ENCODE assay signal across 8 mouse cellular contexts in the genomic region with DNA sequence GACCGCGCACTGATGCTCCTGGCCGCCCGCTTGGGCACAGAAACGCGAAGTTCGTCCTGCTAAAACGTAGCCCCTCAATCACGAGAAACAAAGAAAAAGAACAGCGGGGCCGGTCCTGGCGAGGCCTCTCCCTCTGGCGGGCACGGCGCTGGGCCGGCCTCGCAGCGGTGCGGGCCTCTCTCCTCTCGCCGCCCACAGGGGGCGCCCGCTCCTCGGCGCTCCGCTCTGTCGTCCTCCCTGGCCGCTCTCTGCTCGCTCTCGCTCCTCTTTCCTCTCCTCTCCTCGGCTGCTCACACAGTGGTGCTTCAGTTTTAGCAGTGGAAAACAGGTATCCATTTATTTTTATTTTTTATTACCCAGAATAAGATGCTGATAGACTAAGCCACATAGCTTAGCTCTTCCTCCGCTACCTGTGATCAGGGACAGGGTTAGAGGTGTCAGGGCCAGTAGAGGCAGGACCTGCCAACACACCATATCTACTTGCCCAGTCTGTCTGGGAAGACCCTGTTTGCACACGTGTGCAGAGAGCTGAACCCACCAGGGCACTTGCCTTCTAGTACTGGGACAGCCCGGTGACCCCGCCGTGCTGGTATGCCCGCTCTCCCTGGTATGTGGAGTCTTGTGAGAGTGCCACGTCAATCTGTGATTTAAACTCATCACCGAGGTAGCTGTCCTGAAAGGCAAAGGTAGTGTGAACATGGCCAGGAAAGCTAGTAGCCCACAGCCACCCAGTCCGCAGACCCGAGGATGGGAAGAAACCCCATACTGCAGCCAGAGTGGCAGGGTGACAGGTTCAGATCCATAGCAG. TPM values are rescaled to one million over a fixed set of nuclear protein-coding genes. Genes with fewer than 3 reads are reported as not detected.
A peak's percentile ranks its signal among the peaks of the same experiment; 100 is the strongest.
DNase-seq lines count a peak whose midpoint lies in the region; ATAC-seq and TF ChIP-seq lines count a peak whose summit lies in the region.

No protein-coding gene starts in this region.

- peaks cover 10 to 17% of the 10 kb centered on the region in 2 experiments for H3K36me3 ChIP-seq in MEL (ENCODE audit: control insufficient read depth in 1 of 2, insufficient read depth in 2 of 2, low read length in 2 of 2)
- peaks cover 71% of the 10 kb centered on the region for H3K36me3 ChIP-seq in forebrain, embryonic 15.5 days
- H3K36me3 ChIP-seq in hindbrain, embryonic 13.5 days = peaks cover 93% of the 10 kb centered on the region

- TF ChIP-seq RAD21 in MEL (IDR thresholded peaks at IDR 0.05; ENCODE audit: low read depth, low read length) = no peak

- peaks cover 13% of the 10 kb centered on the region in 2 experiments for H3K4me1 ChIP-seq in MEL (ENCODE audit: control insufficient read depth in 1 of 2, insufficient read depth in 2 of 2, low read length in 2 of 2)
- H3K4me1 ChIP-seq in forebrain, embryonic 15.5 days = peaks cover 28% of the 10 kb centered on the region
- H3K4me1 ChIP-seq in hindbrain, embryonic 13.5 days (replicated peaks) = peaks cover 32% of the 10 kb centered on the region

- H3K4me3 ChIP-seq in MEL (ENCODE audit: control insufficient read depth in 1 of 2, insufficient read depth in 1 of 2, low read depth in 2 of 2, low read length in 2 of 2) = no peak overlapping the region
- H3K4me3 ChIP-seq in forebrain, embryonic 15.5 days = peak overlapping the region; percentile 14; the same call in 1 of the 2 replicates
- H3K4me3 ChIP-seq in hindbrain, embryonic 13.5 days = no peak overlapping the region
- H3K4me3 ChIP-seq in left cerebral cortex, adult 2 months = no peak overlapping the region

- TF ChIP-seq EP300 in MEL (IDR thresholded peaks at IDR 0.05; ENCODE audit: low read depth in 1 of 2, low read length in 2 of 2) = no peak

- ATAC-seq in forebrain, embryonic 15.5 days (replicated peaks) = peak; percentile 75
- ATAC-seq in hindbrain, embryonic 13.5 days (ENCODE audit: low FRiP score) = peak; percentile 74

- intact Hi-C loops in left cerebral cortex, adult 2 months (cut with DNase I) = no loop called here

- no peak for TF ChIP-seq POLR2A in MEL (IDR thresholded peaks at IDR 0.05; ENCODE audit: control insufficient read depth in 1 of 2, insufficient read depth in 1 of 2, low read depth in 1 of 2, low read length in 2 of 2, poor library complexity in 1 of 2)

- peak in 2 of 3 experiments; percentile 3 to 35; a peak in 3 of 6 replicates for TF ChIP-seq CTCF in MEL (IDR thresholded peaks at IDR 0.05 in 2 of 3, conservative IDR thresholded peaks at IDR 0.05 in 1 of 3; ENCODE audit: control insufficient read depth in 1 of 3, insufficient read depth in 1 of 3, low read depth in 2 of 3, low read length in 3 of 3, poor library complexity in 1 of 3, severe bottlenecking in 1 of 3)
- peak; percentile 92 for TF ChIP-seq CTCF in left cerebral cortex, adult 2 months (IDR thresholded peaks at IDR 0.05)

- H3K9ac ChIP-seq in MEL (ENCODE audit: control insufficient read depth, low read depth, low read length, poor library complexity, severe bottlenecking) = no peak overlapping the region
- peak overlapping the region; percentile 47; the same call in 1 of the 2 replicates for H3K9ac ChIP-seq in forebrain, embryonic 15.5 days (replicated peaks)
- H3K9ac ChIP-seq in hindbrain, embryonic 13.5 days = no peak overlapping the region

- no peak overlapping the region for H3K27ac ChIP-seq in MEL (ENCODE audit: control insufficient read depth, low read depth, low read length)
- peak overlapping the region; percentile 55 for H3K27ac ChIP-seq in forebrain, embryonic 15.5 days (replicated peaks)
- H3K27ac ChIP-seq in hindbrain, embryonic 13.5 days = peak overlapping the region; percentile 46; the same call in 1 of the 2 replicates
- H3K27ac ChIP-seq in left cerebral cortex, adult 2 months = peak overlapping the region; percentile 10; the same call in 1 of the 2 replicates

- H3K9me3 ChIP-seq in MEL (replicated peaks; ENCODE audit: insufficient read depth, low read length) = no peaks in the 10 kb centered on the region
- no peaks in the 10 kb centered on the region for H3K9me3 ChIP-seq in forebrain, embryonic 15.5 days
- no peaks in the 10 kb centered on the region for H3K9me3 ChIP-seq in hindbrain, embryonic 13.5 days

- 22% methylated on average over 41 of the region's 41 CpGs for WGBS in forebrain, embryonic 15.5 days
- 24% methylated on average over 40 of the region's 41 CpGs for WGBS in hindbrain, embryonic 13.5 days

- DNase-seq in MEL (ENCODE audit: low read depth, low spot score) = no peak
- peak; percentile 81 to 93 for DNase-seq in cerebellum, adult 18-20 months
- peak; percentile 80 to 84 for DNase-seq in left cerebral cortex, adult 2 months (ENCODE audit: extremely low spot score in 1 of 2, low spot score in 2 of 2)
- DNase-seq in lung, postnatal 14 days = peak; percentile 72
- peak; percentile 87 for DNase-seq in right cerebral cortex, postnatal 4 days
- no peak for DNase-seq in thymus, postnatal 10 days (ENCODE audit: low spot score in 2 of 2)

- peak overlapping the region; percentile 20; the same call in 1 of the 2 replicates for H3K4me2 ChIP-seq in forebrain, embryonic 15.5 days (replicated peaks)
- H3K4me2 ChIP-seq in hindbrain, embryonic 13.5 days = no peak overlapping the region

- H3K79me2 ChIP-seq in MEL (ENCODE audit: control insufficient read depth, insufficient read depth, low read length, poor library complexity) = no peaks in the 10 kb centered on the region

- no peaks in the 10 kb centered on the region for H3K27me3 ChIP-seq in MEL (ENCODE audit: control insufficient read depth in 1 of 2, insufficient read depth in 2 of 2, low read length in 2 of 2)
- H3K27me3 ChIP-seq in forebrain, embryonic 15.5 days = no peaks in the 10 kb centered on the region
- H3K27me3 ChIP-seq in hindbrain, embryonic 13.5 days = peaks cover 15% of the 10 kb centered on the region; the same call in 1 of the 2 replicates

TF ChIP-seq in MEL, 35 proteins besides CTCF, POLR2A, EP300 and RAD21:
- no peak for TF ChIP-seq POLR2AphosphoS5 (IDR thresholded peaks at IDR 0.05; ENCODE audit: borderline replicate concordance, low read depth, low read length)

RNA-seq across cellular contexts. Expression of gene Gdf1, which starts 2.7 kb away (rescaled TPM):
- 1.9 and 2.6 TPM in 2 replicates for total RNA-seq in MEL (2012; rRNA removed)
- 1 to 10 TPM in 1 of 2 experiments, not detected in 1; 1.9 TPM for polyA plus RNA-seq in MEL (2012; ENCODE audit: insufficient read depth in 1 of 2, insufficient read length in 2 of 2, low read depth in 1 of 2, low replicate concordance in 2 of 2, missing spikeins in 1 of 2)
- polyA plus RNA-seq in forebrain, embryonic 15.5 days (2015; fragmentation: Nextera tagmentation; extraction: Ambion mirVana) = 0.87 and 5.1 TPM in 2 replicates
- polyA plus RNA-seq in hindbrain, embryonic 13.5 days (2015; fragmentation: Nextera tagmentation; extraction: Ambion mirVana) = 1.2 and 2.6 TPM in 2 replicates
- 10 to 100 TPM in 1 of 2 experiments, 1 to 10 TPM in 1; 8.2 to 17.1 TPM for total RNA-seq in left cerebral cortex, adult 2 months (2021)

RNA-seq across cellular contexts. Expression of gene Cers1, which starts 16.7 kb away (rescaled TPM):
- 3.4 and 5.0 TPM in 2 replicates for total RNA-seq in MEL (2012; rRNA removed)
- polyA plus RNA-seq in MEL (2012; ENCODE audit: insufficient read depth in 1 of 2, insufficient read length in 2 of 2, low read depth in 1 of 2, low replicate concordance in 2 of 2, missing spikeins in 1 of 2) = 1 to 10 TPM in 1 of 2 experiments, not detected in 1; 7.7 TPM
- 31.3 and 31.9 TPM in 2 replicates for polyA plus RNA-seq in forebrain, embryonic 15.5 days (2015; fragmentation: Nextera tagmentation; extraction: Ambion mirVana)
- 24.5 and 25.1 TPM in 2 replicates for polyA plus RNA-seq in hindbrain, embryonic 13.5 days (2015; fragmentation: Nextera tagmentation; extraction: Ambion mirVana)
- 100 to 1,000 TPM in 1 of 2 experiments, 10 to 100 TPM in 1; 94.8 to 104 TPM for total RNA-seq in left cerebral cortex, adult 2 months (2021)

RNA-seq across cellular contexts. Expression of gene Upf1, which starts 20.8 kb away (rescaled TPM):
- total RNA-seq in MEL (2012; rRNA removed) = 55.4 and 56.3 TPM in 2 replicates
- 100 to 1,000 TPM in 1 of 2 experiments, 10 to 100 TPM in 1; 89.5 to 289 TPM for polyA plus RNA-seq in MEL (2012; ENCODE audit: insufficient read depth in 1 of 2, insufficient read length in 2 of 2, low read depth in 1 of 2, low replicate concordance in 2 of 2, missing spikeins in 1 of 2)
- polyA plus RNA-seq in forebrain, embryonic 15.5 days (2015; fragmentation: Nextera tagmentation; extraction: Ambion mirVana) = 17.5 and 17.8 TPM in 2 replicates
- 14.4 and 15.9 TPM in 2 replicates for polyA plus RNA-seq in hindbrain, embryonic 13.5 days (2015; fragmentation: Nextera tagmentation; extraction: Ambion mirVana)
- 10 to 100 TPM; 66.0 to 70.0 TPM for total RNA-seq in left cerebral cortex, adult 2 months (2021)

RNA-seq across cellular contexts. Expression of gene Cope, which starts 30.0 kb away (rescaled TPM):
- total RNA-seq in MEL (2012; rRNA removed) = 132 and 134 TPM in 2 replicates
- polyA plus RNA-seq in MEL (2012; ENCODE audit: insufficient read depth in 1 of 2, insufficient read length in 2 of 2, low read depth in 1 of 2, low replicate concordance in 2 of 2, missing spikeins in 1 of 2) = 100 to 1,000 TPM in 1 of 2 experiments, not detected in 1; 232 TPM
- polyA plus RNA-seq in forebrain, embryonic 15.5 days (2015; fragmentation: Nextera tagmentation; extraction: Ambion mirVana) = 266 and 271 TPM in 2 replicates
- polyA plus RNA-seq in hindbrain, embryonic 13.5 days (2015; fragmentation: Nextera tagmentation; extraction: Ambion mirVana) = 275 and 288 TPM in 2 replicates
- total RNA-seq in left cerebral cortex, adult 2 months (2021) = 100 to 1,000 TPM; 137 to 145 TPM

RNA-seq across cellular contexts. Expression of gene Ddx49, which starts 30.0 kb away (rescaled TPM):
- total RNA-seq in MEL (2012; rRNA removed) = 94.1 and 102 TPM in 2 replicates
- polyA plus RNA-seq in MEL (2012; ENCODE audit: insufficient read depth in 1 of 2, insufficient read length in 2 of 2, low read depth in 1 of 2, low replicate concordance in 2 of 2, missing spikeins in 1 of 2) = 100 to 1,000 TPM in 1 of 2 experiments, not detected in 1; 116 TPM
- polyA plus RNA-seq in forebrain, embryonic 15.5 days (2015; fragmentation: Nextera tagmentation; extraction: Ambion mirVana) = 52.2 and 53.8 TPM in 2 replicates
- polyA plus RNA-seq in hindbrain, embryonic 13.5 days (2015; fragmentation: Nextera tagmentation; extraction: Ambion mirVana) = 45.8 and 50.9 TPM in 2 replicates
- total RNA-seq in left cerebral cortex, adult 2 months (2021) = 10 to 100 TPM; 43.9 to 47.5 TPM

Comparison
In these comparisons a context has a peak if more than half of its experiments do, and no peak if none do; other contexts are left out.
1. DNase-seq: peak in cerebellum, adult 18-20 months (2 of 2), left cerebral cortex, adult 2 months (2 of 2), lung, postnatal 14 days (single experiment) and right cerebral cortex, postnatal 4 days (single experiment); none in MEL (single experiment) and thymus, postnatal 10 days (0 of 2).